Mouse (Mus musculus) c-Kit-positive CD71-negative TER-119-negative erythroid progenitor cells, embryonic 14.5 days (primary cell): ENCODE data around the gene Glis1.
A peak's percentile ranks its signal among the peaks of the same experiment; 100 is the strongest.

Experiments
- DNase-seq: peaks from one replicate; pipeline ENCODE4 v3.0.0-alpha.2; 2013; ENCODE audit warnings: low read depth

The Glis1 gene

DNA sequence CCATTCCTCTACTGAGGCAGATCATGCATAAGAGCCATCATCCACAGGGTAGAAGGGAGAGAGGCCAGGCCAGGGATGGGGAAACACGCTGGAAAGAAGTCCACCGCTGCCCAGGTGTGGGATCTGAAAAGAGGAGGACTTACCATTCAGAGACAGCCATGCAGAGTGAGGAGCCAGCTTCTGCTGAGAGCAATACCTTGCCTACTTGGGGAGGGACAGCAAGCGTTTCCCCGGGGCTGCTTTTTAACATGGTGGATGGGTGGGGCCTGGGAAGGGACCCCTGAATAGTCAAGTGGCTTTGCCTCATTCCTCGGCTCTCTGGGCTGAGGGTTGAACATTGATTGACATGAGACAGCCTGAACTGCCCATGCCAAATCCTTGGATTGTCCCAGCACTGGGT is 85.7 kb downstream of the Glis1 start:
- DNase-seq = no peak

- no peak for DNase-seq
Observed at GRCm38 (mm10) chr4:107520816-107521215, 86.4 kb downstream of the Glis1 start.

- DNase-seq = no peak
Observed at GRCm38 (mm10) chr4:107523607-107524151, 89.3 kb downstream of the Glis1 start.

DNA sequence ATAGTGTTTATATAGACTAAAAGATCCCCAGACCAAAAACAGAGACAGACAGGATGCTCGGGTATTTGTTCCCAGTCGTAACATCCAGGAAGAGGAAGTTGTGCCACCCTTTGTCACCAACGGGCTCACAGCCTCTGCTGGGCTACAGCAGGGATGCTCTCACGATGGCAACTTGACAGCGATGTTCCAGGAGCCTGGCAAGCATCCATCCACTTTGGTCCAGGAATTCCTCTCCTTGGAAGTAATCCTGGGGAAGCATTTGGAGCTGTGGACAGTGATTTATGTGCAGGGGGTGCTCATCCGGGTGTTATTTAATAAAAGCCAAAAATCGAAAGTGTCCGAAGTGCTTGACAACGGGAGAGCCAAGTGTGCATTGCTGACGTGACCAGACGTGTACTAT is 100.7 kb downstream of the Glis1 start:
- DNase-seq = no peak

DNA sequence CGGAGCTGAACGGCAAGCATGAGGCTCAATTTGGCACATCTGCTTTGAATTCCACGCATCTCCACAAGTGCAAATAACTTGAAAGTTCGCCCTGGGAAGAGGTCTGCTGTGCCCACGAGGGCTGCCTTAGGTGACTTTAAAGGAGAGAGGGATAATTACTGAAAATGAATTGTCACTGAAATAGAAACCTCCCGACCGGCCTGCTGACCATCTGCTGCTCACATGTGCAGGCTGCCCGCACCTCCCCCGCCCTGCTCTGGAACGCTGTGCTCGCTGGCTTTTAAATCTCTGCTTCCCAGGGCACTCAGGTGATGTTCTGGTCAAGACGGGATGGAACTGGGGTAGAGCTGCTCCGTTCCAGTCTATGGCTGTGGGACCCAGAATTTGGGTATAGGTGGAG is 103.7 kb downstream of the Glis1 start:
- no peak for DNase-seq

GRCm38 (mm10) chr4:107538561-107538960 is 104.2 kb downstream of the Glis1 start:
- DNase-seq = no peak

DNA sequence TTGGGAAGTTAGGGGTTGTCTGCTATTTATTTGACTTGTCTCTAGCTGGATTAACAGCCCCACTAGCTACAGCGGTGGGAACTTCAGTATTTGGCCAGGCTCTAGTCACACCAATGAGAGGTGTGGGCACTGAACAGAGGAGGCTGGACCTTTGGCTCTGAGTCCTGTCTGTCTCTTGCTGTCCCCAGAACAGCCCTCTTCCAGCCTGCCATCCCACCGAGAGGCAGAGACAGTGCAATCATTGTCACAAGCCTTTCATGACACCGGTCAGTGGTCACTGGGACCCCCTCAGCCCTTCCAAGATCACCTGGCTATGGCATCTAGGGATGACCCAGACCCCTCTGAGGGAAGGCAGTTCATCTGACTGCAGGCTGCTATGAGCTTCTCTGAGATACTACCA is 104.6 kb downstream of the Glis1 start:
- no peak for DNase-seq

DNA sequence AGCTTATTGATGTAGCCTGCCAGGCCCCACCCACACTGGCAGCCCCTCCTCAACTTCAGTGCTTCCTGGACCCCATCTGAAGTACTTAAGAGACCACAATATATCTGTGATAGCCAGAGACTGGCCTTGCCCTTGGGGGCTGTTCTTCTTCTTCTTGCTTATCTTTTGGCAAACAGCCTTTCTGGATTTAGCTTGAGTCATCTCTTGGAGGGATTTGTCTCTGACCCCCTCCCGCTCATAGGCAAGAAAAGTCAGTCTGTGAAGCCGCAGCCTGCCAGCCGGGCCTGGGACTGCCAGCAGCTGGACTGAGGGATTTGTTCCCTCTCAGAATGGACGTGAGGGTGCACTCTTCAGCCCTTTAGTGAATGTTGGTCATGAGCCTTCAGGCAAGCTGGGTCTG is 107.4 kb downstream of the Glis1 start:
- no peak for DNase-seq

GRCm38 (mm10) chr4:107544843-107545242 is 110.5 kb downstream of the Glis1 start:
- DNase-seq = no peak

DNA sequence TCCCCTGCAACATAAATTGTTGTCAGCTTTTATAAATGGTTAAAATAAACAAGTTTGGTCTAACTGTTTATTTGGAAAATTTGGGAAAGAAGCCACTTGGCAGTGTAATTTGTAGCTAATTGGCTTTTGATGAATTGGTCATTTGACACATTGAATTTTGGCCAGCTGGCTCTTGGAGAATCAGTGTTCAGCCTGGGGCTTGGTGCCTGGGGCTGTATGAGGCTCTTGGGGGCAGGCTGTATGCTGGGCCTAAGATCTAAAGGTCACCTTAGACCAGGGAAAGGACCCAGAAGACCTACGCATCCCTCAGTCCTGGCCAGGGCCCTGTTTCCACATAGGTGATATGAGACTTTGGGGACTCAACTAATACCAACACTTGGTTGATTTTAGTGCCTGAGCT is 111.3 kb downstream of the Glis1 start:
- DNase-seq = no peak

DNA sequence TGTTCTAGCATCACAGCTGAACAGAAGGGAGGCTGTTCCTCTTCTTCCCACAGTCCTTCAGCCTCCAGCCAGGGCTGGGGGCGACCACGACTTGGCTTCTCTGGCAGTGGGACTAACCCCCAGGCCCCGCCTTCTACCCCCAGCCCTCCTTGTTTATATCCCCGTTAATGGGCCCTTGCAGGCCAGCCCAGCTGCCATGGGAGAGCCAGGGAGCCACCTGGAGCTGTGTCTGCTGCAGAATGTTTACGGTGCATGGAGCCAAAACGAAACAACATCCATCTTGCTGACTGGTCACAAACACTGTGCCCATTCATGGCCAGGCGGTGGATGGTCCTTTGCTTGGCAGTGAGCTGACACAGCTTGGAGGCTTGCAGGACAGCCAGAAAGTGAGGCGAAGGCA is 112.1 kb downstream of the Glis1 start:
- DNase-seq = no peak

- no peak for DNase-seq
Observed at GRCm38 (mm10) chr4:107550096-107550495, 115.7 kb downstream of the Glis1 start.

- no peak for DNase-seq
Observed at GRCm38 (mm10) chr4:107550546-107550945, 116.2 kb downstream of the Glis1 start.

- no peak for DNase-seq
Observed at GRCm38 (mm10) chr4:107552696-107553095, 118.3 kb downstream of the Glis1 start.

GRCm38 (mm10) chr4:107553774-107554173 is 119.4 kb downstream of the Glis1 start:
- DNase-seq = peak; percentile 17

DNA sequence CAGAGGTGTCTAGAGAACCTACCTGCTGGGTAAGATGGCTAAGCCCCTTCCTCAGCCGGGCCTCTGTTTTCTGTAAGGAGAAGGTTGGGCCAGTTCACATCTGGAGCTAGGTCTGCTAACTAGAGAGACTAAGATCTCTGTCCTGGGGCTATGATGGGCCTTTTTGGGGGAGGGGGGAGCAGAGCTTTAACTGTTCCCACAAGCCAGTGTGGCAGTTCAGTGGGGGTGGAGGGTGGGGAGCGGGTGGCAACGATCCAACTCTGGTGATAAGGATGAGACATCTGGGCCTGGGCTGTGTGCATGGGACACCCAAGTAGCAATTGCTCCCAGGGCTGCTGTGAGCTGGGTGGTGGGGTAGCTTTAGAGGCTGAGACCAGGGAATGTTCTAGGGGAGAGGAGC is 124.4 kb downstream of the Glis1 start:
- DNase-seq = no peak

DNA sequence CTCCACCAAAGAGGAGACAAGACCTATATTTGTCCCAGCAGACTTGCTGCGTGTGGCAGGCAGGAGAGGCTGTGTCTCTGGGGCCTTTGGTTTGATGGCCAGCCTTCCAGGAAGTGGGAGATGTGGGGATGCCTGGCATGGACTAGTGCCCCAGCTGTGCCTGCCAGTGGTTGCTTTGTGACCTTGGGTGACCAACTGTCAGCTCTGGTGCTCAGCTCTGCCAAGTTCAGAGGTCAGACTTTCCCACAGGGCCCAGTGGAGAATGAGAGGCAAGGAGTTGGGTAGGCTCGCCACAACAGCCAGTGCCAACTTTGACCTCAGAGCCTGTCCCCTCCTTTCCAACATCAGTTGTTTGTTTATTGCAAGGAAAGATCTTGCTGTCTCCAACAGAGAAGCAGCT is 126.7 kb downstream of the Glis1 start:
- DNase-seq = no peak

DNA sequence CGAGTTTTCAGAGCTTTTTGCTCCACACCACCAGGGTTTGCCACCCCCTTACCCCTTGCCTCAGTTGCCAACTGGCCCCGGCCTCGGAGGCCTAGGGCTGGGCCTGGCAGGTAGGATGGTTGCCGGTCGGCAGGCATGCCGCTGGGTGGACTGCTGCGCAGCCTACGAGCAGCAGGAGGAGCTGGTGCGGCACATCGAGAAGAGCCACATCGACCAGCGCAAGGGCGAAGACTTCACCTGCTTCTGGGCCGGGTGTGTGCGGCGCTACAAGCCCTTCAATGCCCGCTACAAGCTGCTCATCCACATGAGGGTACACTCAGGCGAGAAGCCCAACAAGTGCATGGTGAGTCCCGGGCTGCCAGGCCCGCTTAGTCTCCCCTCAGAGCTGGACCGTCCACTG is 133.8 kb downstream of the Glis1 start:
- DNase-seq = no peak

DNA sequence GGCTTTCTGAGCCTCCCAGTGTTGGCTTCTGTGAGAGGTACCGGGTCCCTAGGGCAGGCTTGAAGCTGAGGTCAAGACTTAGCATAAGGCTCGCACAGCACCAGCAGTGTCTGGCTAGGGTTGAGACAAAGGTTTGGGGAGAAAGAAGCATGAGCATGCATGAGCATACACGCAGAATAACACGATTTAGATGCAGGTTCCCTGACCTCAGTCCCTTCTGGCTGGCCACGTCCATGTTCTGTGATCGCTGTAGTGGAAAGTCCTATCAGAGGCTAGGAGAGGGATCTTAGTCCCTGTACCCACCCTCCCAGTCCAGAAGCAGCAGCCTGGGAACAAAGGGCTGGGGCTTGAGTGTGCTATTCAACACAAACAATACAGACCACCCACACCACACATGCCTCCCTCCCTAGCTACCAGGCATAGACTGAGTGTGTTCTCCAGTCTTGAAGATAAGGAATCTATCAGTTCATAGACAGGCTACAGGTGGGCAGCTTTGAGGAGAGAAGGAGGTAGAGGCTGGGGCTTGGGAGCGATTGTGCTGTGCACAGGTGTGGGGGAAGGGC is 134.6 kb downstream of the Glis1 start:
- no peak for DNase-seq

GRCm38 (mm10) chr4:107570329-107571014 is 136.1 kb downstream of the Glis1 start:
- no peak for DNase-seq

GRCm38 (mm10) chr4:107575781-107576180 is 141.4 kb downstream of the Glis1 start:
- no peak for DNase-seq

- DNase-seq = no peak
Observed at GRCm38 (mm10) chr4:107576742-107577141, 142.4 kb downstream of the Glis1 start.

GRCm38 (mm10) chr4:107577146-107577839 is 142.9 kb downstream of the Glis1 start:
- DNase-seq = no peak
